ENCODE assay signal across 8 mouse cellular contexts in the genomic region with DNA sequence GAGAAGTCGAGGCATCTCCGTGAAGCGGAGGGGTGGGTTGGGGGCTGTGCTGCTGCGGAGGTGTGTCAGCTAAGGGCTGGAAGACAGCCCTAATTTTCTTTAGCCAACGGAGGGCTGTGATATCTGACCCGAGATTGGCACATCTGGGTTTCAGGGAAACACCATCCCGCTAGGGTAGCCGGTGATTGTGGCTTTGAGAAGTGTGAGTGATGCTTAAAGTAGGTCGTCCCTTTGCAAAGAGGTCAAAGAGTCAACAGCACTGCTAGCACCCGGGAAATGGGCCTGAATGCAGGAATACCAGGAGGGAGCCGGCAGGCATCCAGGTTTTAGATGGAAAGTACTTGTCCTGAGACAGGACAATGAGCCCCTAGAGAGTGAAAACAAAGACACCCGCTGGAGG. TPM values are rescaled to one million over a fixed set of nuclear protein-coding genes. Genes with fewer than 3 reads are reported as not detected.
A peak's percentile ranks its signal among the peaks of the same experiment; 100 is the strongest.
DNase-seq lines count a peak whose midpoint lies in the region; ATAC-seq lines count a peak whose summit lies in the region.

No protein-coding gene starts in this region.

- peak overlapping the region; percentile 45 for H3K4me3 ChIP-seq in lung, embryonic 16.5 days (ENCODE audit: low read length)
- peak overlapping the region; percentile 32 for H3K4me3 ChIP-seq in embryonic facial prominence, embryonic 15.5 days (replicated peaks)
- H3K4me3 ChIP-seq in limb, embryonic 13.5 days: peak overlapping the region; percentile 39

- ATAC-seq in lung, embryonic 16.5 days (ENCODE audit: low read depth): 0 out of 2 replicates have a peak, but pooled peaks have one; percentile 10
- ATAC-seq in embryonic facial prominence, embryonic 15.5 days (ENCODE audit: insufficient number of reproducible peaks, low FRiP score, low TSS enrichment, low read depth): no peak
- ATAC-seq in limb, embryonic 13.5 days (ENCODE audit: low FRiP score, low read depth): no peak

- no peak overlapping the region for H3K27ac ChIP-seq in lung, embryonic 16.5 days (ENCODE audit: low read length)
- H3K27ac ChIP-seq in embryonic facial prominence, embryonic 15.5 days (replicated peaks): no peak overlapping the region
- H3K27ac ChIP-seq in limb, embryonic 13.5 days: no peak overlapping the region

- H3K27me3 ChIP-seq in lung, embryonic 16.5 days (ENCODE audit: control insufficient read depth, insufficient read depth, low read depth, low read length): no peaks in the 10 kb centered on the region
- no peaks in the 10 kb centered on the region; the same call in 1 of the 2 replicates for H3K27me3 ChIP-seq in embryonic facial prominence, embryonic 15.5 days
- no peaks in the 10 kb centered on the region for H3K27me3 ChIP-seq in limb, embryonic 13.5 days

- WGBS in lung, embryonic 16.5 days: 3% methylated on average over 12 of the region's 12 CpGs
- WGBS in embryonic facial prominence, embryonic 15.5 days: 6% methylated on average over 12 of the region's 12 CpGs
- 2% methylated on average over 12 of the region's 12 CpGs for WGBS in limb, embryonic 13.5 days

- peak overlapping the region; percentile 67 for H3K4me2 ChIP-seq in lung, embryonic 16.5 days (ENCODE audit: low read depth, low read length)
- H3K4me2 ChIP-seq in embryonic facial prominence, embryonic 15.5 days (replicated peaks): peak overlapping the region; percentile 51
- H3K4me2 ChIP-seq in limb, embryonic 13.5 days (replicated peaks): peak overlapping the region; percentile 64

- DNase-seq in lung, postnatal 4 days: no peak
- peak; percentile 14 for DNase-seq in retina, postnatal 1 day
- DNase-seq in adrenal gland, adult (ENCODE audit: inconsistent age in 2 of 2, low spot score in 1 of 2): no peak
- DNase-seq in cerebellum, adult 9-10 months: no peak
- no peak for DNase-seq in cerebellum, adult 8-10 months

- peak overlapping the region; percentile 51 for H3K9ac ChIP-seq in lung, embryonic 16.5 days (ENCODE audit: low read length)
- H3K9ac ChIP-seq in embryonic facial prominence, embryonic 15.5 days: no peak overlapping the region; the same call in 1 of the 2 replicates
- peak overlapping the region; percentile 45; the same call in 1 of the 2 replicates for H3K9ac ChIP-seq in limb, embryonic 13.5 days

- H3K4me1 ChIP-seq in lung, embryonic 16.5 days (replicated peaks; ENCODE audit: control insufficient read depth, insufficient read depth, low read length): no peaks in the 10 kb centered on the region
- peaks cover 6% of the 10 kb centered on the region; the same call in 1 of the 2 replicates for H3K4me1 ChIP-seq in embryonic facial prominence, embryonic 15.5 days
- H3K4me1 ChIP-seq in limb, embryonic 13.5 days: peaks cover 10% of the 10 kb centered on the region

- no peaks in the 10 kb centered on the region for H3K9me3 ChIP-seq in lung, embryonic 16.5 days (ENCODE audit: control insufficient read depth, low read length)
- no peaks in the 10 kb centered on the region for H3K9me3 ChIP-seq in embryonic facial prominence, embryonic 15.5 days (replicated peaks)
- H3K9me3 ChIP-seq in limb, embryonic 13.5 days: no peaks in the 10 kb centered on the region

- H3K36me3 ChIP-seq in lung, embryonic 16.5 days (ENCODE audit: control insufficient read depth, insufficient read depth, low read length): no peaks in the 10 kb centered on the region
- no peaks in the 10 kb centered on the region for H3K36me3 ChIP-seq in embryonic facial prominence, embryonic 15.5 days
- H3K36me3 ChIP-seq in limb, embryonic 13.5 days: no peaks in the 10 kb centered on the region

RNA-seq across cellular contexts. Expression of a gene that starts 22.0 kb away (rescaled TPM):
- polyA plus RNA-seq in lung, embryonic 16.5 days (2015; fragmentation: Nextera tagmentation; extraction: Ambion mirVana): 1.4 and 2.3 TPM in 2 replicates
- polyA plus RNA-seq in embryonic facial prominence, embryonic 15.5 days (2015; fragmentation: Nextera tagmentation; extraction: Ambion mirVana): 1.00 and 1.0 TPM in 2 replicates
- 1.3 and 1.4 TPM in 2 replicates for polyA plus RNA-seq in limb, embryonic 13.5 days (2015; fragmentation: Nextera tagmentation; extraction: Ambion mirVana)
